Mouse (Mus musculus): ENCODE data around the gene Anapc2. TPM values are rescaled to one million over a fixed set of nuclear protein-coding genes. Genes with fewer than 3 reads are reported as not detected.

Anapc2 gene
- polyA plus RNA-seq, 1 experiment from 2014 or later, result 105 TPM

GRCm38 (mm10) chr2:25228995-25229530 is 43.2 kb upstream of the Anapc2 start:
- Histone ChIP-seq H3K36me3 (ENCODE audit: control insufficient read depth, insufficient read depth, low read length) (no peaks in the 10 kb centered on the region), H3K4me1 (ENCODE audit: control insufficient read depth, insufficient read depth, low read length) (peaks cover 5% of the 10 kb centered on the region), H3K4me2 (ENCODE audit: low read length) (no peak overlapping the region), H3K9ac (ENCODE audit: low read length) (no peak overlapping the region), H3K9me3 (replicated peaks; ENCODE audit: control insufficient read depth, low read length) (no peaks in the 10 kb centered on the region), H3K27me3 (replicated peaks; ENCODE audit: control insufficient read depth, insufficient read depth, low read length) (no peaks in the 10 kb centered on the region), H3K27ac (ENCODE audit: low read depth, low read length) (no peak overlapping the region), H3K4me3 (ENCODE audit: low read depth, low read length) (no peak overlapping the region)
- ATAC-seq, result no peak
- 66% methylated on average over 6 of the region's 6 CpGs for WGBS
- no peak for DNase-seq (ENCODE audit: low spot score)

DNA sequence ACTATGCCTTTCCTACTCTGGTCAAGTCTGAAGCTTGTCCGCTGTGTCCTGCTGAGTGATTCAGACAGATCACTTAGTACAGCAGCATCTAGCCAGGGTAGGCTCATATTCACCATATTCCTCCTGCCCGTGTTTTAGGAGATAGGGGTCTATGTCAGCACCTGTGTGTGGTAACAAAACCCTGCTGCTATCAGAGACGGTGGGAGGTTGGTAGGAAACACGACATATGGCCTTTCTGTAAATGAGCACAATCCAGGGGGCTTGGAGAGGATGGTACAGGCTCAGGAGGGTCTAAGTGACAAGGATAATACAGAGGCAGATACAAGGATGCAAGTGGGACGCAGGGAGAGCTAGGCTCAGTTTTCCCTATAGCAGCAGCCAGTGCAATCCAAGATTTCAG is 42.7 kb upstream of the Anapc2 start:
- Histone ChIP-seq H3K4me3 (ENCODE audit: low read depth, low read length) (no peak overlapping the region), H3K4me1 (ENCODE audit: control insufficient read depth, insufficient read depth, low read length) (peaks cover 5% of the 10 kb centered on the region), H3K4me2 (ENCODE audit: low read length) (no peak overlapping the region), H3K36me3 (ENCODE audit: control insufficient read depth, insufficient read depth, low read length) (no peaks in the 10 kb centered on the region), H3K27me3 (replicated peaks; ENCODE audit: control insufficient read depth, insufficient read depth, low read length) (no peaks in the 10 kb centered on the region), H3K9ac (ENCODE audit: low read length) (no peak overlapping the region), H3K9me3 (replicated peaks; ENCODE audit: control insufficient read depth, low read length) (no peaks in the 10 kb centered on the region), H3K27ac (ENCODE audit: low read depth, low read length) (no peak overlapping the region)
- ATAC-seq (no peak), DNase-seq (ENCODE audit: low spot score) (no peak)
- WGBS, result 80% methylated on average over 5 of the region's 5 CpGs

GRCm38 (mm10) chr2:25230581-25230980 is 41.7 kb upstream of the Anapc2 start:
- DNase-seq (ENCODE audit: low spot score), result no peak
- 89% methylated on average over 7 of the region's 7 CpGs for whole genome bisulfite sequencing
- no peak for ATAC-seq
- Histone ChIP-seq H3K36me3 (ENCODE audit: control insufficient read depth, insufficient read depth, low read length) (no peaks in the 10 kb centered on the region), H3K4me2 (ENCODE audit: low read length) (no peak overlapping the region), H3K27me3 (replicated peaks; ENCODE audit: control insufficient read depth, insufficient read depth, low read length) (no peaks in the 10 kb centered on the region), H3K4me1 (ENCODE audit: control insufficient read depth, insufficient read depth, low read length) (peaks cover 2% of the 10 kb centered on the region; the same call in 1 of the 2 replicates), H3K4me3 (ENCODE audit: low read depth, low read length) (no peak overlapping the region), H3K9ac (ENCODE audit: low read length) (no peak overlapping the region), H3K27ac (ENCODE audit: low read depth, low read length) (no peak overlapping the region), H3K9me3 (replicated peaks; ENCODE audit: control insufficient read depth, low read length) (no peaks in the 10 kb centered on the region)

GRCm38 (mm10) chr2:25231038-25231437 is 41.2 kb upstream of the Anapc2 start:
- no peak overlapping the region for H3K9ac ChIP-seq (ENCODE audit: low read length)
- DNase-seq (ENCODE audit: low spot score), result no peak
- H3K4me3 ChIP-seq (ENCODE audit: low read depth, low read length), result no peak overlapping the region
- no peak overlapping the region for H3K4me2 ChIP-seq (ENCODE audit: low read length)
- no peaks in the 10 kb centered on the region for H3K9me3 ChIP-seq (replicated peaks; ENCODE audit: control insufficient read depth, low read length)
- no peaks in the 10 kb centered on the region for H3K4me1 ChIP-seq (ENCODE audit: control insufficient read depth, insufficient read depth, low read length)
- ATAC-seq, result no peak
- no peaks in the 10 kb centered on the region for H3K36me3 ChIP-seq (ENCODE audit: control insufficient read depth, insufficient read depth, low read length)
- no peak overlapping the region for H3K27ac ChIP-seq (ENCODE audit: low read depth, low read length)
- WGBS, result 49% methylated on average over 12 of the region's 12 CpGs
- H3K27me3 ChIP-seq (replicated peaks; ENCODE audit: control insufficient read depth, insufficient read depth, low read length), result no peaks in the 10 kb centered on the region

DNA sequence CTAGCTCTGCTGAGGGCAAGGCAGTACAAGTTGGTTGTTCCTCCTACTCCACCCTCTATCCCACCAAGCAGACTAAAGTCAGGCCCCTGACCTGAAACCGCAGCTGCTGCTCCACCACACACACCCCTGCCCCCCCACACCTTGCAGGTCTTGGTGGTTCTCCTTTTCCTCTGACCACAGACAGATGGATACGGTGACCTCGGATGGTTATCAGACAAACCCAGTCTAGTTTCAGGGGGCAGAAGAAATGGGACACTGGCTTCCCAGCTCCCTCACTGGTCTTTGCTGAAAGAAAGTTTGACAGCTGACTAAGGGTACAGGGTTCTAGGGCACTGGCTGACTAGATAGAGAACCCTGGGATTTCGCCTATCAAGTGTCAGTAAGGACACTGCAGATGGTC is 38.9 kb upstream of the Anapc2 start:
- Histone ChIP-seq H3K9ac (ENCODE audit: low read length) (no peak overlapping the region), H3K4me1 (ENCODE audit: control insufficient read depth, insufficient read depth, low read length) (no peaks in the 10 kb centered on the region), H3K27ac (ENCODE audit: low read depth, low read length) (no peak overlapping the region), H3K36me3 (ENCODE audit: control insufficient read depth, insufficient read depth, low read length) (no peaks in the 10 kb centered on the region), H3K9me3 (replicated peaks; ENCODE audit: control insufficient read depth, low read length) (no peaks in the 10 kb centered on the region), H3K27me3 (replicated peaks; ENCODE audit: control insufficient read depth, insufficient read depth, low read length) (no peaks in the 10 kb centered on the region), H3K4me3 (ENCODE audit: low read depth, low read length) (no peak overlapping the region), H3K4me2 (ENCODE audit: low read length) (no peak overlapping the region)
- WGBS, result 81% methylated on average over 4 of the region's 4 CpGs
- ATAC-seq, result no peak
- DNase-seq (ENCODE audit: low spot score), result no peak

GRCm38 (mm10) chr2:25234050-25234449 is 38.2 kb upstream of the Anapc2 start, which contains the start of gene Slc34a3:
Gene Slc34a3 (minus strand): TSS chr2:25234364.
- Histone ChIP-seq H3K4me2 (ENCODE audit: low read length) (no peak within 1 kb of the TSS), H3K27ac (ENCODE audit: low read depth, low read length) (no peak within 1 kb of the TSS), H3K9me3 (replicated peaks; ENCODE audit: control insufficient read depth, low read length) (no peaks in the 10 kb centered on the region), H3K27me3 (replicated peaks; ENCODE audit: control insufficient read depth, insufficient read depth, low read length) (no peaks in the 10 kb centered on the region), H3K36me3 (ENCODE audit: control insufficient read depth, insufficient read depth, low read length) (no peaks in the 10 kb centered on the region), H3K9ac (ENCODE audit: low read length) (no peak within 1 kb of the TSS), H3K4me3 (ENCODE audit: low read depth, low read length) (no peak within 1 kb of the TSS), H3K4me1 (ENCODE audit: control insufficient read depth, insufficient read depth, low read length) (no peaks in the 10 kb centered on the region)
- ATAC-seq (no peak), DNase-seq (ENCODE audit: low spot score) (no peak)
- 90% methylated on average over 3 of the region's 3 CpGs for WGBS

DNA sequence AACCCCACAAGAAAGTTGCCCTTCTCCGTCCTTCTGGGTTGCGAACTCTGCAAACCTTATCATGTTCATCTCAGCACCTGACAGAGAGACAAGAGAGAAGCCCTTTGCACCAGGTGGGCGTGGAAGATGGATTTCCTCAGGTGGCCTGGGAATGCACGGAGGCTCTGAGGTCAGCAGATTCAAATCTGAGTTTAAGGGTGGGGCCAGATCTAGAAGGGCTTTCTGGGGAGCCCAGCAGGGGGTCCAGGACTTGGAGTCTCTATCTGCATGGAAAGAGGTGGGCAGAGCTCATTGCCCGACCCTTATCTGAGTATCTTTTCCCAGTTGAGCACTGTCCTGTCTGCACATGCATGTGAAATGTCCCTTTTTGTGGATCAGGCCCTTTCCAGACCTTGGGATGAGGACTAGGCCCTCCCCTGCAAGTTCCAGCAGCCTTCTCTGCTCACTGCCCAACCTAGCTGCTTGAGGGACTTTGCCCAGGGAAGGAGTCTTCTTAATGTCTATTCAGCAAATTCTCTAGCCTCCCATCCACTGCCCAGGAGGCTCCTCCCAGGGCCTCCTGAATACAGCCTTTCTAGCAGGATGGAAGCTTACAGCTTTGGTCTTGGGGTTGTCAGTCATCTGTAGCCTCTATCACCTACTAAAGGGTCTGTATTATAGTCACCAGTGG is 37.6 kb upstream of the Anapc2 start:
- Histone ChIP-seq H3K27me3 (replicated peaks; ENCODE audit: control insufficient read depth, insufficient read depth, low read length) (no peaks in the 10 kb centered on the region), H3K9ac (ENCODE audit: low read length) (no peak overlapping the region), H3K4me1 (ENCODE audit: control insufficient read depth, insufficient read depth, low read length) (no peaks in the 10 kb centered on the region), H3K27ac (ENCODE audit: low read depth, low read length) (no peak overlapping the region), H3K4me3 (ENCODE audit: low read depth, low read length) (no peak overlapping the region), H3K36me3 (ENCODE audit: control insufficient read depth, insufficient read depth, low read length) (no peaks in the 10 kb centered on the region), H3K9me3 (replicated peaks; ENCODE audit: control insufficient read depth, low read length) (no peaks in the 10 kb centered on the region), H3K4me2 (ENCODE audit: low read length) (no peak overlapping the region)
- no peak for DNase-seq (ENCODE audit: low spot score)
- 74% methylated on average over 5 of the region's 5 CpGs for WGBS
- no peak for ATAC-seq

- Histone ChIP-seq H3K4me2 (ENCODE audit: low read length) (no peak within 1 kb of the TSS), H3K27me3 (replicated peaks; ENCODE audit: control insufficient read depth, insufficient read depth, low read length) (no peaks in the 10 kb centered on the region), H3K4me1 (ENCODE audit: control insufficient read depth, insufficient read depth, low read length) (peaks cover 10% of the 10 kb centered on the region), H3K4me3 (ENCODE audit: low read depth, low read length) (no peak within 1 kb of the TSS), H3K9me3 (replicated peaks; ENCODE audit: control insufficient read depth, low read length) (no peaks in the 10 kb centered on the region), H3K36me3 (ENCODE audit: control insufficient read depth, insufficient read depth, low read length) (no peaks in the 10 kb centered on the region), H3K9ac (ENCODE audit: low read length) (no peak within 1 kb of the TSS), H3K27ac (ENCODE audit: low read depth, low read length) (no peak within 1 kb of the TSS)
- DNase-seq (ENCODE audit: low spot score) (no peak), ATAC-seq (no peak)
- 34% methylated on average over 8 of the region's 8 CpGs for WGBS
Measured at GRCm38 (mm10) chr2:25236614-25237013, 35.7 kb upstream of the Anapc2 start, which contains the start of gene Rnf224. Gene Rnf224 (minus strand): TSS chr2:25236787.

DNA sequence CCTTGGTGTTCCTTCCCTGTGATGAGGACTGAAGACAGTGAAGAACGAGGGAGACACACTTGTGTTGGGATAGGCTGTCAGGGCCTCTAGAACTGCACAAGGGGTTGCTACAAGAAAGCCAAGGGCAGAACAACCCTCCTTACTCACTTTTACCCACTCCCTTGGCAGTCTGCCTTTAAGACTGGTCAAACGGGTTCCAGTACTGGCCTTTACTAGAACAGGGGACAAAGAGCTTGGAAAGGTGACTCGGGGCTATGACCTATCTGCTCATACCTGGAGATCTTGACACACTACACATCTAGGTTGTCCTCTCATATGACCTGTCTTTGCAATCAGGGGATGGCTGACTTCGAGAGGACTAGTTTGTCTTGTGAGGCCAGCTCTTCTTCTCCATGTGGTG is 34.8 kb upstream of the Anapc2 start:
- Histone ChIP-seq H3K9ac (ENCODE audit: low read length) (no peak overlapping the region), H3K4me1 (ENCODE audit: control insufficient read depth, insufficient read depth, low read length) (peaks cover 13% of the 10 kb centered on the region), H3K9me3 (replicated peaks; ENCODE audit: control insufficient read depth, low read length) (no peaks in the 10 kb centered on the region), H3K27me3 (replicated peaks; ENCODE audit: control insufficient read depth, insufficient read depth, low read length) (no peaks in the 10 kb centered on the region), H3K36me3 (ENCODE audit: control insufficient read depth, insufficient read depth, low read length) (no peaks in the 10 kb centered on the region), H3K4me3 (ENCODE audit: low read depth, low read length) (no peak overlapping the region), H3K27ac (ENCODE audit: low read depth, low read length) (no peak overlapping the region), H3K4me2 (ENCODE audit: low read length) (no peak overlapping the region)
- 64% methylated on average over 4 of the region's 4 CpGs for WGBS
- ATAC-seq (no peak), DNase-seq (ENCODE audit: low spot score) (no peak)
